Mouse (Mus musculus) lung, embryonic 14.5 days (tissue): ENCODE data around the gene Olfr1109. TPM values are rescaled to one million over a fixed set of nuclear protein-coding genes. Genes with fewer than 3 reads are reported as not detected.

Source experiments
- ATAC-seq: fragments of 200-750 bp; cut with Nextera tagmentation; 2 replicates; pipeline ENCODE4 v1.8.0; 2017; ENCODE audit warnings: mild to moderate bottlenecking, moderate TSS enrichment, moderate library complexity; ENCODE audit not compliant: insufficient read depth
- DNase-seq: peaks from one replicate; pipeline ENCODE4 v3.0.0-alpha.2; 2015
- H3K27ac ChIP-seq: fragments of 300-500 bp; sonication (generic); 2 replicates; pipeline ENCODE4 v1.5.1; 2014; ENCODE audit warnings: low read depth, mild to moderate bottlenecking, moderate library complexity
- H3K27me3 ChIP-seq: fragments of 300-500 bp; sonication (generic); 2 replicates; pipeline ENCODE4 v1.6.1; 2014; ENCODE audit warnings: low read length, control low read depth; ENCODE audit not compliant: insufficient read depth
- H3K36me3 ChIP-seq: fragments of 300-500 bp; sonication (generic); 2 replicates; pipeline ENCODE4 v1.6.1; 2014; ENCODE audit warnings: control low read depth; ENCODE audit not compliant: insufficient read depth
- H3K4me1 ChIP-seq: fragments of 300-500 bp; sonication (generic); 2 replicates; pipeline ENCODE4 v1.6.1; 2014; ENCODE audit warnings: antibody characterized with exemption, control low read depth; ENCODE audit not compliant: insufficient read depth
- H3K4me2 ChIP-seq: fragments of 300-500 bp; sonication (generic); 2 replicates; pipeline ENCODE4 v1.6.1; 2014; ENCODE audit warnings: mild to moderate bottlenecking
- H3K4me3 ChIP-seq: fragments of 300-500 bp; sonication (generic); 2 replicates; pipeline ENCODE4 v1.5.1; 2014; ENCODE audit warnings: low read depth, low read length
- H3K9ac ChIP-seq: fragments of 300-500 bp; sonication (generic); 2 replicates; pipeline ENCODE4 v1.6.1; 2014
- H3K9me3 ChIP-seq: fragments of 300-500 bp; sonication (generic); 2 replicates; pipeline ENCODE4 v1.6.1; 2016; ENCODE audit warnings: low read depth, low read length, control low read depth
- CTCF ChIP-seq: IDR thresholded peaks from 2 replicates; pipeline ENCODE4 v1.5.1; 2016; ENCODE audit warnings: antibody characterized with exemption, low read depth
- WGBS: fragments of 180-500 bp; shearing (Covaris S2); extraction: QIAGEN DNeasy Blood & Tissue Kit; methylation state at CpG from one replicate; pipeline ENCODE4 v1.1.7; 2014; 5-methylcytosine and 5-hydroxymethylcytosine counted together
- polyA plus RNA-seq: library from polyadenylated mRNA; unstranded; fragments of >200 nt; fragmentation: Nextera tagmentation; extraction: Ambion mirVana; gene quantifications from 2 replicates; pipeline ENCODE4 v1.2.1, GENCODE M21; 2014

Gene Olfr1109
- not detected in 2 replicates for polyA plus RNA-seq

- Histone ChIP-seq H3K36me3 (no peaks in the 10 kb centered on the region), H3K4me2 (no peak within 1 kb of the TSS), H3K27me3 (no peaks in the 10 kb centered on the region), H3K27ac (no peak within 1 kb of the TSS), H3K4me3 (no peak within 1 kb of the TSS), H3K4me1 (no peaks in the 10 kb centered on the region), H3K9me3 (no peaks in the 10 kb centered on the region), H3K9ac (no peak within 1 kb of the TSS)
- WGBS = 84% methylated on average over 1 of the region's 1 CpGs
- no peak for ATAC-seq
- no peak for DNase-seq
- no peak for TF ChIP-seq CTCF
Measured at GRCm38 (mm10) chr2:87095908-87096307, at the start of gene Olfr1109. Gene Olfr1109, minus strand, starts transcription at chr2:87096008.

GRCm38 (mm10) chr2:87140200-87140599, 44.4 kb upstream of the Olfr1109 start, which contains the start of gene Olfr1110:
Gene Olfr1110, minus strand, starts transcription at chr2:87140300.
- ATAC-seq = no peak
- TF ChIP-seq CTCF = no peak
- no peaks in the 10 kb centered on the region for H3K4me1 ChIP-seq

GRCm38 (mm10) chr2:87114467-87114866, 18.7 kb upstream of the Olfr1109 start, which contains the start of gene Olfr259:
Gene Olfr259, minus strand, starts transcription at chr2:87114567.
- DNase-seq (no peak), ATAC-seq (no peak)
- TF ChIP-seq CTCF = no peak
- Histone ChIP-seq H3K27ac (no peak within 1 kb of the TSS), H3K9ac (no peak within 1 kb of the TSS), H3K27me3 (no peaks in the 10 kb centered on the region), H3K4me2 (no peak within 1 kb of the TSS), H3K36me3 (no peaks in the 10 kb centered on the region), H3K4me1 (no peaks in the 10 kb centered on the region), H3K9me3 (no peaks in the 10 kb centered on the region), H3K4me3 (no peak within 1 kb of the TSS)

More at GRCm38 (mm10) chr2:87140200-87140599, 44.4 kb upstream of the Olfr1109 start, which contains the start of gene Olfr1110:
- H3K27me3 ChIP-seq = no peaks in the 10 kb centered on the region
- H3K36me3 ChIP-seq = no peaks in the 10 kb centered on the region
- H3K9me3 ChIP-seq = no peaks in the 10 kb centered on the region
- no peak within 1 kb of the TSS for H3K9ac ChIP-seq
- H3K27ac ChIP-seq = no peak within 1 kb of the TSS
- H3K4me3 ChIP-seq = no peak within 1 kb of the TSS
- 77% methylated on average over 1 of the region's 1 CpGs for WGBS
- no peak for DNase-seq
- H3K4me2 ChIP-seq = no peak within 1 kb of the TSS

GRCm38 (mm10) chr2:87075717-87076116, 20.1 kb downstream of the Olfr1109 start, which contains the start of gene Olfr1107:
Gene Olfr1107, minus strand, starts transcription at chr2:87075817.
- 76% methylated on average over 1 of the region's 1 CpGs for WGBS
- Histone ChIP-seq H3K27me3 (no peaks in the 10 kb centered on the region), H3K27ac (no peak within 1 kb of the TSS), H3K4me3 (no peak within 1 kb of the TSS), H3K4me2 (no peak within 1 kb of the TSS), H3K9ac (no peak within 1 kb of the TSS), H3K9me3 (no peaks in the 10 kb centered on the region), H3K36me3 (no peaks in the 10 kb centered on the region), H3K4me1 (no peaks in the 10 kb centered on the region)
- ATAC-seq (no peak), DNase-seq (no peak)
- TF ChIP-seq CTCF = no peak

GRCm38 (mm10) chr2:87052173-87052572, 43.6 kb downstream of the Olfr1109 start, which contains the start of gene Olfr1106:
Gene Olfr1106, minus strand, starts transcription at chr2:87052273.
- no peaks in the 10 kb centered on the region for H3K4me1 ChIP-seq
- no peaks in the 10 kb centered on the region for H3K27me3 ChIP-seq
- H3K4me3 ChIP-seq = no peak within 1 kb of the TSS
- H3K9ac ChIP-seq = no peak within 1 kb of the TSS
- no peaks in the 10 kb centered on the region for H3K36me3 ChIP-seq
- 70% methylated on average over 1 of the region's 1 CpGs for WGBS
- ATAC-seq = no peak
- no peak for TF ChIP-seq CTCF
- no peak within 1 kb of the TSS for H3K4me2 ChIP-seq
- H3K9me3 ChIP-seq = no peaks in the 10 kb centered on the region
- H3K27ac ChIP-seq = no peak within 1 kb of the TSS
- DNase-seq = no peak

Other genes starting within 250 kb of the Olfr1109 start
- gene Olfr1095, start 244.3 kb downstream of the Olfr1109 start, polyA plus RNA-seq = not detected in 2 replicates
- not detected in 2 replicates for gene Gm13723, start 221.2 kb downstream of the Olfr1109 start, polyA plus RNA-seq
- gene Olfr1097, start 203.8 kb downstream of the Olfr1109 start, polyA plus RNA-seq = not detected in 2 replicates
- gene Olfr1098, start 171.5 kb downstream of the Olfr1109 start, polyA plus RNA-seq = not detected in 2 replicates
- not detected in 2 replicates for gene Olfr1099, start 135.3 kb downstream of the Olfr1109 start, polyA plus RNA-seq
- not detected in 2 replicates for gene Olfr1100, start 116.1 kb downstream of the Olfr1109 start, polyA plus RNA-seq
- gene Olfr1101, start 104.8 kb downstream of the Olfr1109 start, polyA plus RNA-seq = not detected in 2 replicates
- not detected in 2 replicates for gene Olfr1102, start 97.6 kb downstream of the Olfr1109 start, polyA plus RNA-seq
- gene Olfr1104, start 68.9 kb downstream of the Olfr1109 start, polyA plus RNA-seq = not detected in 2 replicates
- not detected in 2 replicates for gene Olfr1105, start 59.5 kb downstream of the Olfr1109 start, polyA plus RNA-seq
- not detected in 2 replicates for gene Olfr1106, start 43.7 kb downstream of the Olfr1109 start, polyA plus RNA-seq
- not detected in 2 replicates for gene Olfr1107, start 20.2 kb downstream of the Olfr1109 start, polyA plus RNA-seq
- gene Olfr259, start 18.6 kb upstream of the Olfr1109 start, polyA plus RNA-seq = not detected in 2 replicates
- not detected in 2 replicates for gene Olfr1110, start 44.3 kb upstream of the Olfr1109 start, polyA plus RNA-seq
- not detected in 2 replicates for gene Olfr1111, start 56.6 kb upstream of the Olfr1109 start, polyA plus RNA-seq
- not detected in 2 replicates for gene Olfr1112, start 91.8 kb upstream of the Olfr1109 start, polyA plus RNA-seq
- not detected in 2 replicates for gene Olfr1113, start 113.0 kb upstream of the Olfr1109 start, polyA plus RNA-seq
- gene Olfr1115, start 152.0 kb upstream of the Olfr1109 start, polyA plus RNA-seq = not detected in 2 replicates
- not detected in 2 replicates for gene Olfr1116, start 171.5 kb upstream of the Olfr1109 start, polyA plus RNA-seq
- not detected in 2 replicates for gene Olfr1118, start 211.6 kb upstream of the Olfr1109 start, polyA plus RNA-seq